Mouse (Mus musculus) liver, embryonic 14.5 days (tissue): ENCODE data around the gene Exoc3l. TPM values are rescaled to one million over a fixed set of nuclear protein-coding genes. Genes with fewer than 3 reads are reported as not detected.

ENCODE experiments used
- ATAC-seq: fragments of 200-750 bp; cut with Nextera tagmentation; 2 replicates; pipeline ENCODE4 v1.8.0; 2017; ENCODE audit warnings: moderate number of reproducible peaks, mild to moderate bottlenecking, moderate library complexity; ENCODE audit not compliant: insufficient read depth
- DNase-seq, 3 experiments: peaks; one replicate each; pipeline ENCODE4 v3.0.0-alpha.2; 2012 to 2013; ENCODE audit warnings: low read depth in 3 of 3, low spot score in 3 of 3
- H3K27ac ChIP-seq: fragments of 300-500 bp; sonication (generic); 2 replicates; pipeline ENCODE4 v1.5.1; 2014; ENCODE audit warnings: moderate library complexity, mild to moderate bottlenecking, control low read depth, inconsistent platforms
- H3K27me3 ChIP-seq: fragments of 300-500 bp; sonication (generic); 2 replicates; pipeline ENCODE4 v1.6.1; 2014; ENCODE audit warnings: mild to moderate bottlenecking, low read length, moderate library complexity; ENCODE audit not compliant: control insufficient read depth, insufficient read depth
- H3K36me3 ChIP-seq: fragments of 300-500 bp; sonication (generic); replicated peaks from 2 replicates; pipeline ENCODE4 v1.6.1; 2014; ENCODE audit warnings: low read depth; ENCODE audit not compliant: control insufficient read depth, insufficient read depth
- H3K4me1 ChIP-seq, 2 experiments: fragments of 200-500 bp in 1 of 2; fragments of 300-500 bp in 1 of 2; sonication (generic) in 1 of 2; replicated peaks; 2 replicates each; pipeline ENCODE4 v1.6.1; 2012 to 2014; ENCODE audit warnings: antibody characterized with exemption in 1 of 2, inconsistent platforms in 1 of 2, low read length in 1 of 2; ENCODE audit not compliant: control insufficient read depth in 2 of 2, insufficient read depth in 2 of 2
- H3K4me2 ChIP-seq: fragments of 300-500 bp; sonication (generic); 2 replicates; pipeline ENCODE4 v1.6.1; 2014; ENCODE audit warnings: low read depth, mild to moderate bottlenecking, control low read depth, moderate library complexity
- H3K4me3 ChIP-seq, 2 experiments: fragments of 200-500 bp in 1 of 2; fragments of 300-500 bp in 1 of 2; sonication (generic) in 1 of 2; 2 replicates each; pipeline ENCODE4 v1.5.1; 2012 to 2014; ENCODE audit warnings: low read depth in 2 of 2, low read length in 2 of 2, mild to moderate bottlenecking in 2 of 2, control low read depth in 1 of 2, inconsistent platforms in 1 of 2, moderate library complexity in 1 of 2; ENCODE audit not compliant: insufficient read depth in 1 of 2
- H3K9ac ChIP-seq: fragments of 300-500 bp; sonication (generic); replicated peaks from 2 replicates; pipeline ENCODE4 v1.6.1; 2014; ENCODE audit warnings: mild to moderate bottlenecking, control low read depth, moderate library complexity
- H3K9me3 ChIP-seq: fragments of 300-500 bp; sonication (generic); 2 replicates; pipeline ENCODE4 v1.6.1; 2016; ENCODE audit warnings: low read length, mixed read lengths; ENCODE audit not compliant: control insufficient read depth
- CTCF ChIP-seq: IDR thresholded peaks from 2 replicates; pipeline ENCODE4 v1.5.1; 2016; ENCODE audit warnings: antibody characterized with exemption, low read depth, control low read depth
- EP300 ChIP-seq: IDR thresholded peaks from 2 replicates; pipeline ENCODE4 v1.6.1; 2016; ENCODE audit warnings: antibody characterized with exemption, low read depth
- WGBS: fragments of 180-500 bp; shearing (Covaris S2); extraction: QIAGEN DNeasy Blood & Tissue Kit; methylation state at CpG from one replicate; pipeline ENCODE4 v1.1.7; 2014; ENCODE audit not compliant: insufficient replicate concordance; 5-methylcytosine and 5-hydroxymethylcytosine counted together
- polyA plus RNA-seq, 2 experiments: library from polyadenylated mRNA; depleted of rRNA in 1 of 2; stranded (reverse) in 1 of 2; unstranded in 1 of 2; fragments of >200 nt; fragmentation: Nextera tagmentation in 1 of 2; extraction: Ambion mirVana in 1 of 2; gene quantifications; 2 replicates each; pipeline versions ENCODE4 v1.2.1 to v1.2.3; 2012 to 2014

Exoc3l gene
- polyA plus RNA-seq, 2 experiments, result 4.5 to 6.5 TPM

DNA sequence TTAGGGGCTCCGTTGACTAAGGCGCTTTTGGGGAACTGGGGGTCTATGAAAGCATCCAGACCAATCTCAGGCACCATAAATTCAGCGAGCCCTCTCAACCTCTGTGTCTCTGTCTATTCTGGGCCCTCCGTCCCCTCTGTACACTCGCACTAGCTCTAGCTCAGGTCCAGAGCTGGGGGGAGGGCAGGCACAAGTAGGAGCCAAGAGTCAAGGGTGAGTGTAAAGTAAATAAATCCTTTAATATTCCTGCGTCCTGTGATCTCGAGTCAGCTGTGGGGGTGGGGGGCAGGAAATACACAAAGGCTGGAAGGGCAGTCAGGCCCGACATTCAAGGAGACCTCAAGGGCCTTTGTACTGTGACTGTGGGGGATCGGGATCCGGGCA, 26.8 kb downstream of the Exoc3l start:
- peaks cover 6 to 7% of the 10 kb centered on the region in 2 experiments for H3K4me1 ChIP-seq
- H3K9ac ChIP-seq, result no peak overlapping the region
- no peaks in the 10 kb centered on the region for H3K36me3 ChIP-seq
- no peaks in the 10 kb centered on the region for H3K9me3 ChIP-seq
- peak overlapping the region; percentile 25 for H3K4me2 ChIP-seq
- H3K27me3 ChIP-seq, result peaks cover 78% of the 10 kb centered on the region
- 7% methylated on average over 10 of the region's 10 CpGs for WGBS
- no peak overlapping the region for H3K27ac ChIP-seq
- DNase-seq (no peak), ATAC-seq (no peak)
- peak overlapping the region in 1 of 2 experiments; percentile 39; a peak in 3 of 4 replicates for H3K4me3 ChIP-seq
- TF ChIP-seq EP300 (no peak), CTCF (no peak)

DNA sequence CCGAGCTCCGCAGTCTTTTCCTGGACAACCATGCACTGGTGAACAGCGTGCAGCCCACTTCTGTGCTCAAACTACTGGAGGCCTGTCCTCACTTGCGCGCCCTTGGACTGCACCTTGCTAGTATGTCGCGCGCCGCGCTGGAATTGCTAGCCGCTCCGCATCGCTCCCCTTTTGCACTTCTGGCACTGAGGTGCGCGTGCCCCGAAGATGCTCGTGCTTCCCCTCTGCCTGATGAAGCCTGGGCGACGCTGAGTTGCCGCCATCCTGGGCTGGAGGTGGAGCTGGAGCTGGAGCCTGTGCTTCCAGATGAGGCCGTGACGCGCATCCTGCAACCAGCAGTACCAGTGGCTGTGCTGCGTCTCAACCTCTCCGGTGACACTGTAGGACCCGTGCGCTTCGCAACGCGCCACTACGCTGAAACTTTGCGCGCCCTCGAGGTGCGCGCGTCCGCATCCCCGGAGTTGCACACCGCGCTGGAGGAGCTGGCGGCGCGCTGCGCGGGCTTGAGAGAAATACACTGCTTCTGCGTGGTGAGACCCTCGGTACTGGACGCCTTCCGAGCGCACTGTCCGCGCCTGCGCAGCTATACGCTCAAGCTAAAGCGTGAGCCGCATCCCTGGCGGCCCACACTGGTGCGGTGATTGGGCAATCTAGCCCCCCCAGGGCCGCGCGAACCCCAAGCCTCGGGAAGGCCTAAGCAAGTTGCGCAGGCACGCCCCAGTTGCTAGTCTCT, 27.4 kb downstream of the Exoc3l start:
- Histone ChIP-seq H3K27ac (no peak overlapping the region), H3K4me1 (peaks cover 6 to 11% of the 10 kb centered on the region in 2 experiments), H3K36me3 (no peaks in the 10 kb centered on the region), H3K4me3 (peak overlapping the region in 1 of 2 experiments; percentile 3; a peak in 2 of 4 replicates), H3K27me3 (peaks cover 74% of the 10 kb centered on the region), H3K9me3 (no peaks in the 10 kb centered on the region), H3K4me2 (peak overlapping the region; percentile 25), H3K9ac (no peak overlapping the region)
- ATAC-seq, result no peak
- no peak for TF ChIP-seq EP300
- no peak for TF ChIP-seq CTCF
- DNase-seq, result no peak
- 5% methylated on average over 65 of the region's 65 CpGs for WGBS

DNA sequence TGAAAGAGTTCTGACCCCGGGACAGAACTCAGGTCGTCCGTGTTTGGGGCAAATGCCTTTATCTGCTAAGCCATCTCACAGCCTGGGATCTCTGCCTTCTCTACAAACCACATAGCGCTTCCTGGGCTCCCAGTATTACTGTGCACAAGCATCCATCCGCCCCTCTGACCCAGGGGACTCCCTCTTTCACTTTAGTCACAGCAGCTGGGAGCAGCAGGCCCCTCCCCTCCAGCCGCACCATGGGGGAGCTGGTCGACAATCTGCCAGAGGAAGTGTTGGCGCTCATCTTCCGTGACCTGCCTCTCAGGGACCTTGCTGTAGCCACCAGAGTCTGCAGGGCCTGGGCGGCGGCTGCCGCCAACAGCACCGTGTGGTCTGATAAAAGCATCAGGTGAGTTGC, 29.1 kb downstream of the Exoc3l start:
- no peak overlapping the region for H3K9ac ChIP-seq
- H3K4me2 ChIP-seq, result no peak overlapping the region
- H3K9me3 ChIP-seq, result no peaks in the 10 kb centered on the region
- peaks cover 6 to 12% of the 10 kb centered on the region in 2 experiments for H3K4me1 ChIP-seq
- peaks cover 65% of the 10 kb centered on the region for H3K27me3 ChIP-seq
- 22% methylated on average over 13 of the region's 13 CpGs for WGBS
- no peak for DNase-seq
- no peak for ATAC-seq
- H3K4me3 ChIP-seq, result no peak overlapping the region
- H3K27ac ChIP-seq, result no peak overlapping the region
- no peak for TF ChIP-seq EP300
- TF ChIP-seq CTCF, result no peak
- H3K36me3 ChIP-seq, result no peaks in the 10 kb centered on the region

DNA sequence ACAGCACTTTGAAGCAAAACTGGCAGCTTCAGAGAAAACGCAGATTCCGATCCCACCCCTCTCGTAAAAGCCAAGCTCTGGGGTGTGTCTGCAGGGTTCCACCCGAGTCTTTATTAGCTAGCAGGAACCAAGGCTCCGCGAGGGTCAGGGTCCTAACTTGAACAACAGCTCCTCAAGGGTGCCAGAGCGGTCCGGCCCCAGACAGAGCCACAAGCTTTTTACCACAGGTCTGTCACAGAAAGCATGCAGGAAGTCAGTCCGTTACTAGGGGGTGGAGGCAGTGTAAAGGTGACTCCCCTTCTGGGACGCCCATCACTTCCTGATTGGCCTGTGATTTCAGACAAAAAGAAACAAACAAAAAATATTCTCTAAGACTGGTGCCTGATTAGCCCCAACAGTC, 30.8 kb downstream of the Exoc3l start:
- 8% methylated on average over 10 of the region's 10 CpGs for WGBS
- Histone ChIP-seq H3K4me3 (peak overlapping the region; percentile 33 to 89; a peak in 3 of 4 replicates), H3K36me3 (no peaks in the 10 kb centered on the region), H3K4me2 (peak overlapping the region; percentile 98), H3K4me1 (peaks cover 6 to 16% of the 10 kb centered on the region in 2 experiments), H3K27ac (no peak overlapping the region), H3K9ac (peak overlapping the region; percentile 86), H3K9me3 (no peaks in the 10 kb centered on the region), H3K27me3 (peaks cover 49% of the 10 kb centered on the region)
- ATAC-seq (no peak), DNase-seq (no peak)
- no peak for TF ChIP-seq CTCF
- TF ChIP-seq EP300, result no peak
